Mouse (Mus musculus) spleen, adult 12 weeks (tissue): ENCODE data around the gene Aven.

Experiments used
- DNase-seq: peaks from one replicate; pipeline ENCODE4 v3.0.0; 2022; ENCODE audit warnings: low spot score

Gene Aven

GRCm38 (mm10) chr2:112557453-112557852 lies 64.7 kb downstream of the Aven start:
- no peak for DNase-seq

GRCm38 (mm10) chr2:112561549-112561948 lies 68.8 kb downstream of the Aven start:
- no peak for DNase-seq

- DNase-seq, result no peak
These were observed 72.3 kb downstream of the Aven start for GRCm38 (mm10) chr2:112565060-112565459.

GRCm38 (mm10) chr2:112566290-112567085 lies 73.7 kb downstream of the Aven start:
- no peak for DNase-seq

DNA sequence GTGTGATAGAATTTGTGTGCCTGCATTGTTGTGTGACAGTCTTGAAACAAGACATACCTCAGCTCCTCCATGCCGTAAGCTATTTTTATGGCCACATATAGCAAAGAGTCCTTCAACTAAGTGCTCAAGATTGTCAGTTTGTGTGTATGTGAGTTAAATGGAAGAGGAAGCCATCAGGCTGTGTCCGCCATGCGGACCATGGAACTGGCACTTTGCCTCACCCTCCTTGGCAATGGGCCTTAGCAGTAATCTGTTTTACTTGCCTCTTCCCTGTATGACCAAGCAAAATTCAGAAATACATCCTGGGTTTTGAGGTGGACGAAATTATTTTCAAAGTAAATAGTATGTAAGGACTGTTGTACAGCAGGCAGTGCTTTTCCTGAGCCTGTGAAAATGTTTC lies 75.0 kb downstream of the Aven start:
- DNase-seq, result no peak

DNA sequence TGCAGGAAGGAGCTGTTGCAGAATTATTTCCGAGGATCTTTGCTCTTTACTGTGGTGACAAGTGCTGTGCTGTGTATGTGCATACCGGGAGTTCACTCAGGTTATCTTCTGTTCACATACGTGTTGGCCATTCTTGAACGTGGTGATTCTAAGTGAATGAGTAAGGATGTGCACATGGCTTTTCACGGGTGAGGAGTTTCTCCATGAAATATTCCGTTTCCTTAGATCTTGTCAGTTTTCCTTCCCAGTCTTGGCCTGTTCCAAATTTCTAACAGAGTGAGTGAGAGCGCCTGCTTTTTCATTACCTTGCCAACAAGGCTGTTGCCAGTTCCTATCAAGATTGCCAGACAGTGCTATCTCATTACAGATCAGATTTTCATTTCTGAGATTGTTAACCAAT lies 98.2 kb downstream of the Aven start:
- DNase-seq, result no peak

DNA sequence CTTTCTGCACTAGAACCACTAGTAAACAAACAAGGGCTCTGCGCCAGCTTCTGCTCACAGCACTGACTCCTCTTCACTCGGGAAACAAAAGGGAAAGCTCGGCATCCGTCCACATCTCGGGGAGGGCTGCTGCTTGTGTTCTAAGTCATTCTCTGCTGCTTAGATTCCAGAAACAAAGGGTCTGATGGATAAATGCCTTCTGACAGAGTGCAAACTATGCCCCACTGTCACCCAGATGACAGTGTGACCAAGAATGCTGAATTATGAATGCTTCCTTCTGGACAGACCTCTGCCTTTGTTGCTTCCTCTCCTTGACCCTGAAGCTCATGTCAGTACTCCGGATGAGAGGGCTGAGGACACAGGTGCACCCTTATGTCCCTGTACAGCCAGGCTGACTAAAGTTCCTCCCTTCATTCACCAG lies 98.7 kb downstream of the Aven start:
- DNase-seq, result no peak

GRCm38 (mm10) chr2:112593322-112593721 lies 100.6 kb downstream of the Aven start:
- DNase-seq, result no peak

- DNase-seq, result no peak
These were observed 101.0 kb downstream of the Aven start for GRCm38 (mm10) chr2:112593781-112594180.

DNA sequence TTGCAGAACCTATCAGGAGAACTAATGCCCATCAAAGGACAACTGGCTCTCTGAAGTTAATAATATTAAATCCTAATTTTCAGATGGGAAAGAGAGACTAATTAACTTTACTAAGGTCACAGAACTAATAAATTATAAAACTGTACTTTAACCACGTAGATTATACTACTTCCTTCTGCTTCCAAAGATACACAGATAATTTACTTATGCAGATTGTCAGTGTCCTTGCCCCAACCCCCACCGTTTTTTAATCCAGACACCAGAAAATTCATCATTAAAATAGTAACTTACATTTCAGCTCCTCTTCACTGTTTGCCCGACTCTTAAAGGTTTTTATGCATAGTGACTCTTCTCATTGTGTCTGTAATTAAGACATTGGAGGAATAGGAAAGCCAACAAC lies 103.0 kb downstream of the Aven start:
- no peak for DNase-seq

GRCm38 (mm10) chr2:112596415-112596814 lies 103.7 kb downstream of the Aven start:
- DNase-seq, result no peak

GRCm38 (mm10) chr2:112597064-112597463 lies 104.3 kb downstream of the Aven start:
- DNase-seq, result no peak

GRCm38 (mm10) chr2:112600222-112600621 lies 107.5 kb downstream of the Aven start:
- no peak for DNase-seq

DNA sequence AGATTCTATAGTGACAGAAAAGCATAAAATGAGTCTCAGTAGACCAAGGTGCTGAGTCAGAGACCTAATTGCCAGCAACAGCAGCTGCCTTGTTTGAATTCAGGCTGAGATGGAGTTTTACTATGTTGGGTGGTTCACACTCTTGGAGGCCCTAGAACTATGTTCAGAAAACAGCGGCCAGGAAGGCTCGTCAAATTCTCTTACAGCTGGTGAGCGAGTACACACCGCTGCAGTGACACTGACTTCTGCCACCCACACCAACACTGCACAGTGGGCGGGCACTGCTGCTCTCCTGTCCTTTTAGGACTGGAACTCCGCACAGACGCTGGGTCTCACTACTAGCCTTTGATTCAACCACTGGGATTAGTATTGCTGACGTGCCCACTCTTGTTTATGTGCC lies 109.7 kb downstream of the Aven start:
- DNase-seq, result no peak

- no peak for DNase-seq
These were observed 113.8 kb downstream of the Aven start for GRCm38 (mm10) chr2:112606536-112606935.

DNA sequence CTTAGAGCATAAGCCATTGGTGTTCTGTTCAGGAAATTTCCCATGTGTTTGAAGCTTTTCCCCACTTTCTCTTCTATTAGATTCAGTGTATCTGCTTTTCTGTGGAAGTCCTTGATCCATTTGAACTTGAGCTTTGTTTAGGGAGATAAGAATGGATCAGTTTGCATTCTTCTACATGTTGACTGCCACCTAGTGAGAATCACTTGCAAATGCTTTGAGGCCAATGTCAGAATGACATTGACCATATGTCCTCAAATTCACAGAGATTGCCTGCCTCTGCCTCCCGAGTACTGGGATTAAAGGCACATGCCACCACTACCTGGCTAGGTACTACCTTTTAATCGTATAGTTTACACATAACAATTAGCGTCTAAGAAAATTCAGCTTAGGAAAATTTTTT lies 119.9 kb downstream of the Aven start:
- no peak for DNase-seq

GRCm38 (mm10) chr2:112614375-112614774 lies 121.6 kb downstream of the Aven start:
- no peak for DNase-seq

GRCm38 (mm10) chr2:112617206-112617605 lies 124.4 kb downstream of the Aven start:
- DNase-seq, result no peak

DNA sequence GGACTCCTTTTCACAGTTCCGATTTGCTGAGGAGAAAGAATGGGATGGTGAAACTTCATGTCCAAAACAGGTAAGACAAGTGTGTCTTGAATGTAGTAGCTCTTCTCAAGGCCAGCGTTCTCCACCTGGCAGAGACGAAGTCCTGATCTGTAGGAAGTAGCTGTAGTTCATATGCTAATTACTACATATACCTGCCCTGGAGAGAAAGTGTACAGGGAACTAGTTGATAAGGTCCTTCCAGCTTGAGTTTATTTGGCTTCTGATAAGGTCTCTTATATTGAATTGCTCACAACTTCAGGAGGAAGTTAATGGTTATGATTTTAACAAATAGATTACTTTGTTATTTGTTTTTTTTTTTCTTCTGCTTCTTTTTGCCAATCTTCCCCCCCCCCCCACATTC lies 132.4 kb downstream of the Aven start:
- DNase-seq, result no peak

GRCm38 (mm10) chr2:112630669-112631068 lies 137.9 kb downstream of the Aven start:
- no peak for DNase-seq

GRCm38 (mm10) chr2:112632536-112632935 lies 139.8 kb downstream of the Aven start:
- DNase-seq, result no peak

DNA sequence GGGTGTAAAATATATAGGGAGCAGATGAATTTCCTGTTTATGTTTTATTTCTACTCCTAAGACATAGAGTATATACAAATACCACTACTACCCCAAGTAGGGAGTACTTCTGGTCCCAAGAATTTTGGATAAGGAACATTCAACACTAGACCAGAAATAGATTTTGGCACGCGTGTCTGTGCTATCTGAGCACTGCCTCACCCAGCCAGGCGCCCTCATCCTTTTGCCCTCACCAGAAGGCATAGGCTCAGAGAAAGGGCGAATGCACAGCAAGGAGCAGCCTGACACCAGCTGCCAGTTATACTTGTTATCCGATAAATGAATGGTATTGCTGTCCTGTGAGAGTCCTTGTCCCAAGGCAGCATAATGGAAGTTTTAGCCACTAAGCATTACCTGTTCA lies 144.4 kb downstream of the Aven start:
- no peak for DNase-seq

DNA sequence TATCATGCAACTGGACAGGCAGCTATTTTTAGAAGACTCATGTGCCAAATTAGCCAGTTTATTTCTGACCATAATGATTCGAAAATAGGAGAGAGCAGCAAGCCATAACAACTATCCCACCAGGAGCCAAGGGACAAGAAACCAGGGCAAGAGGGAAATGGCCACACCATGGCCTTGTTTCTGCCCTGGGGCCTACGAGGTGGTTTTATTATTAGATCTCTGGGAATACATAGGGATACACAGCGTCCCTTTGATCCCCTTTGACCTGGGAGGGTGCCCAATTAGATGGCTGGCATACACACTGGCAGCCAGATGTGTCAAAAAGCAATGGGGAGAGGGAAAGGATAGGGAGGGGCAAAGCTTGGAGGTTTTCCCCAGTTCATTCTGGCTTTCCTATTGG lies 161.1 kb downstream of the Aven start:
- DNase-seq, result no peak

- no peak for DNase-seq
These were observed 163.4 kb downstream of the Aven start for GRCm38 (mm10) chr2:112656131-112656530.
